Mouse (Mus musculus) limb, embryonic 14.5 days (tissue): ENCODE data around the gene D330045A20Rik. TPM values are rescaled to one million over a fixed set of nuclear protein-coding genes. Genes with fewer than 3 reads are reported as not detected.
"Not testable (repeated sequence)": the region's sequence is repeated elsewhere in the genome, so short reads cannot be mapped to it uniquely, and the experiment has no call there.

Source experiments
- ATAC-seq: fragments of 200-750 bp; cut with Nextera tagmentation; 2 replicates; pipeline ENCODE4 v1.8.0; 2017; ENCODE audit warnings: low read depth, moderate number of reproducible peaks, moderate TSS enrichment; ENCODE audit not compliant: low FRiP score
- DNase-seq: peaks from one replicate; pipeline ENCODE4 v3.0.0-alpha.2; 2015; ENCODE audit warnings: low spot score
- H3K27ac ChIP-seq: fragments of 300-500 bp; sonication (generic); replicated peaks from 2 replicates; pipeline ENCODE4 v1.5.1; 2014; ENCODE audit warnings: low read depth, mild to moderate bottlenecking, low read length, moderate library complexity, mixed read lengths
- H3K27me3 ChIP-seq: fragments of 300-500 bp; sonication (generic); 2 replicates; pipeline ENCODE4 v1.6.1; 2014; ENCODE audit warnings: low read length, mixed read lengths; ENCODE audit not compliant: control insufficient read depth, insufficient read depth
- H3K36me3 ChIP-seq: fragments of 300-500 bp; sonication (generic); 2 replicates; pipeline ENCODE4 v1.6.1; 2014; ENCODE audit warnings: mild to moderate bottlenecking, low read length, moderate library complexity, mixed read lengths; ENCODE audit not compliant: control insufficient read depth, insufficient read depth
- H3K4me1 ChIP-seq: fragments of 300-500 bp; sonication (generic); 2 replicates; pipeline ENCODE4 v1.6.1; 2014; ENCODE audit warnings: antibody characterized with exemption, low read length, mixed read lengths; ENCODE audit not compliant: control insufficient read depth, insufficient read depth
- H3K4me2 ChIP-seq: fragments of 300-500 bp; sonication (generic); replicated peaks from 2 replicates; pipeline ENCODE4 v1.6.1; 2014; ENCODE audit warnings: low read depth, mild to moderate bottlenecking, low read length, moderate library complexity; ENCODE audit not compliant: severe bottlenecking
- H3K4me3 ChIP-seq: fragments of 300-500 bp; sonication (generic); replicated peaks from 2 replicates; pipeline ENCODE4 v1.5.1; 2014; ENCODE audit warnings: low read length
- H3K9ac ChIP-seq: fragments of 300-500 bp; sonication (generic); 2 replicates; pipeline ENCODE4 v1.6.1; 2014; ENCODE audit warnings: mild to moderate bottlenecking, low read depth, low read length, moderate library complexity; ENCODE audit not compliant: severe bottlenecking
- H3K9me3 ChIP-seq: fragments of 300-500 bp; sonication (generic); 2 replicates; pipeline ENCODE4 v1.6.1; 2016; ENCODE audit warnings: low read length; ENCODE audit not compliant: control insufficient read depth
- POLR2A ChIP-seq: fragments of 200-500 bp; IDR thresholded peaks from 2 replicates; pipeline ENCODE4 v1.8.0; 2012; ENCODE audit warnings: inconsistent platforms, mild to moderate bottlenecking, moderate library complexity, borderline replicate concordance; ENCODE audit not compliant: insufficient read depth, insufficient read length; ENCODE audit errors: extremely low read depth
- WGBS: fragments of 180-500 bp; shearing (Covaris S2); extraction: QIAGEN DNeasy Blood & Tissue Kit; methylation state at CpG from one replicate; pipeline ENCODE4 v1.1.7; 2014; 5-methylcytosine and 5-hydroxymethylcytosine counted together
- polyA plus RNA-seq, 2 experiments: library from polyadenylated mRNA; depleted of rRNA in 1 of 2; stranded (reverse) in 1 of 2; unstranded in 1 of 2; fragments of >200 nt; fragmentation: Nextera tagmentation in 1 of 2; extraction: Ambion mirVana in 1 of 2; gene quantifications; 2 replicates each; pipeline versions ENCODE4 v1.2.1 to v1.2.3; 2012 to 2014

Gene D330045A20Rik
- polyA plus RNA-seq (2012; rRNA removed) = 0.64 and 0.75 TPM in 2 replicates
- polyA plus RNA-seq (2014; fragmentation: Nextera tagmentation; extraction: Ambion mirVana) = 0.90 and 0.99 TPM in 2 replicates

DNA sequence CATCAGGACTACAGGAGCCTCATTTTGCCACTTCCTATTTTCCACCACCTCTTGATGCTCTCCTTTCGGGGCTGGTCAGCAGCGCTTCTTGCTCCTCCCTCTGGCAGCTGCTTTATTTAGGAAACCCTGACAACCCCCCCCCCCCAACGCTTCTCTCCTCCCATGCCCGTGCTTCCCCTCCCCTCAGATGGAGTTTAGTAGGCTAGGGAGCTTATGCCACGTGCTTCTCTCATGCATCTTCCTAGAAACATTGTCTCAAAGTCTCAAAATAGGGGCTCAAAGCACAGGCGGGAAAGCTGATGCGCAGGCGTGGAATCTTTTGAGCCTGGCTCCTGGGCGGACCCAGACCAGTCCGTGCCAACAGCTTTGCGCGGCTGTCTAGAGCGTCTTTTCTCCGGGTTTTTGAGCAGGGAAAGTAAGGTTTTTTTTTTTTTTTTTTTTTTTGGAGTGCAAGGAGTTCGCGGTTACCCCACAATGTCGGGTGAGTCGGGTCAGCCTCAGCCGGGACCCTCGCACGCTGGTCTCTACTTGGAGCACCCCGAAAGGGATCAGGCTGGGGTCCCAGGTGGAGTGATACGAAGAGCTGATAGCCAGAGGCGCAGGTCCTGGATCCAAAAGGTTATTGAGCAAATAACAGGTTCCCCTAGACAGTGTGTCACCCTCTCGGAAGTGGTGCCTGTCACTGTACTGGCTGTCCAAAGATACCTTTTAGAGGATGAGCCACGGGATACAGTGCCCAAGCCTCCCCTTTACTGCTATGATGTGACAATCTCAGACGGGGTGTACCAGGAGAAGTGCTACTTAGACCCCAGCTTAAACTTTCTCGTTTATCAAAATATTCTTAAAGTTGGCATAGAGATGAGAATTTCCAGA is at the start of gene D330045A20Rik:
Gene D330045A20Rik (plus strand): TSS at position 346 of the 873 bp plus-strand sequence.
- Histone ChIP-seq H3K4me1 (no peaks in the 10 kb centered on the region), H3K27me3 (no peaks in the 10 kb centered on the region), H3K9ac (peak within 1 kb of the TSS; percentile 40; the same call in 1 of the 2 replicates), H3K9me3 (no peaks in the 10 kb centered on the region), H3K36me3 (no peaks in the 10 kb centered on the region), H3K4me3 (peak within 1 kb of the TSS; percentile 31), H3K4me2 (peak within 1 kb of the TSS; percentile 49), H3K27ac (no peak within 1 kb of the TSS)
- TF ChIP-seq POLR2A = no peak
- ATAC-seq (peak; percentile 70; the same call in 1 of the 2 replicates), DNase-seq (peak; percentile 3)
- WGBS = 25% methylated on average over 28 of the region's 28 CpGs

GRCm38 (mm10) chrX:139432550-139432949 is 47.6 kb upstream of the D330045A20Rik start:
- 79% methylated on average over 2 of the region's 2 CpGs for WGBS

DNA sequence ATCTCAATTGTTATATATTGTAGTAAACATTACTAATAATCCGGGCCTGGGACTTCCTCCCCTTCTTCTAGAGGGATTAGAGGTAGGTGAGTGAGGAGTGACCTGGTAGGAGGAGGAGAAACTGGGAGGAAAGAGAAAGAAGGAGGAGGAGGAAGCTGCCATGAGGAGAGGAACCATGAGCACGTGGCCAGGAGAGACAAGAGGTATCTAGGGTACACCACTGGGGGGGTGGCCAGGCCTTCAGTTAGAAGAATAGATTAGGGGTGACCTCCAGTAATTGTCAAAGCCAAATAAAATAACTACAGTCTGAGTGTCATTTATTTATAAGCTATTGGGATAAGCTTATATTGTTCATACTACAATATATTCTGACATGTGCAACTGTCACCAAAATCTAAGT is 45.0 kb upstream of the D330045A20Rik start:
- no peak for TF ChIP-seq POLR2A
- H3K4me1 ChIP-seq = no peaks in the 10 kb centered on the region
- H3K27me3 ChIP-seq = no peaks in the 10 kb centered on the region
- H3K4me2 ChIP-seq = no peak overlapping the region
- H3K27ac ChIP-seq = no peak overlapping the region
- no peak for ATAC-seq
- no peak overlapping the region for H3K4me3 ChIP-seq
- no peaks in the 10 kb centered on the region for H3K36me3 ChIP-seq
- no peak overlapping the region for H3K9ac ChIP-seq
- WGBS = 59% methylated on average over 2 of the region's 2 CpGs
- no peak for DNase-seq
- H3K9me3 ChIP-seq = no peaks in the 10 kb centered on the region

More at GRCm38 (mm10) chrX:139432550-139432949, 47.6 kb upstream of the D330045A20Rik start:
- Histone ChIP-seq H3K27me3 (no peaks in the 10 kb centered on the region), H3K27ac (no peak overlapping the region), H3K4me1 (no peaks in the 10 kb centered on the region), H3K36me3 (no peaks in the 10 kb centered on the region), H3K9ac (no peak overlapping the region), H3K4me2 (no peak overlapping the region), H3K4me3 (no peak overlapping the region), H3K9me3 (no peaks in the 10 kb centered on the region)
- DNase-seq (no peak), ATAC-seq (no peak)
- TF ChIP-seq POLR2A = no peak

DNA sequence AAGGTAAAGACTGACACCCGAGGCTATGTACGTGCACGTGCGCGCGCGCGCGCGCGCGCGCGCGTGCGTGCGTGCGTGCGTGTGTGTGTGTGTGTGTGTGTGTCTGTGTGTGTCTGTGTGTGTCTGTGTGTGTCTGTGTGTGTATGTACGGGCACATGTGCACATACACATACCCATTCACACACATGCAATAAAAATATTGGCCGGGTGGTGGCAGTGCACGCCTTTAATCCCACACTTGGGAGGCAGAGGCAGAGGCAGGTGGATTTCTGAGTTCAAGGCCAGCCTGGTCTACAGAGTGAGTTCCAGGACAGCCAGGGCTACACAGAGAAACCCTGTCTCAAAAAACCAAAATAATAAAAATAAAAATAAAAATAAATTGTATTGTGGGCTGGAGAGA is 39.1 kb upstream of the D330045A20Rik start:
- H3K27ac ChIP-seq, H3K4me3 ChIP-seq, DNase-seq, H3K4me1 ChIP-seq, H3K9me3 ChIP-seq, H3K36me3 ChIP-seq, H3K9ac ChIP-seq, ATAC-seq, H3K27me3 ChIP-seq, H3K4me2 ChIP-seq: not testable (repeated sequence)
- WGBS = 95% methylated on average over 22 of the region's 22 CpGs

GRCm38 (mm10) chrX:139456812-139457211 is 23.4 kb upstream of the D330045A20Rik start:
- no peaks in the 10 kb centered on the region for H3K27me3 ChIP-seq
- H3K27ac ChIP-seq = no peak overlapping the region
- WGBS = 14% methylated on average over 2 of the region's 2 CpGs
- no peak overlapping the region for H3K4me3 ChIP-seq
- TF ChIP-seq POLR2A = no peak
- H3K4me1 ChIP-seq = no peaks in the 10 kb centered on the region
- ATAC-seq = no peak
- H3K4me2 ChIP-seq = no peak overlapping the region
- H3K9me3 ChIP-seq = no peaks in the 10 kb centered on the region
- H3K9ac ChIP-seq = no peak overlapping the region
- H3K36me3 ChIP-seq = no peaks in the 10 kb centered on the region
- no peak for DNase-seq
